Mouse (Mus musculus) neural tube, embryonic 11.5 days (tissue): ENCODE results near the gene Hunk. TPM values are rescaled to one million over a fixed set of nuclear protein-coding genes. Genes with fewer than 3 reads are reported as not detected.

Experiments used
- ATAC-seq: fragments of 200-750 bp; cut with Nextera tagmentation; 2 replicates; pipeline ENCODE4 v1.8.0; 2017; ENCODE audit warnings: moderate number of reproducible peaks, mild to moderate bottlenecking, moderate TSS enrichment, moderate library complexity; ENCODE audit not compliant: insufficient read depth, low FRiP score, low TSS enrichment
- DNase-seq: peaks from one replicate; pipeline ENCODE4 v3.0.0-alpha.2; 2015; ENCODE audit warnings: low spot score
- H3K27ac ChIP-seq: fragments of 300-500 bp; sonication (generic); 2 replicates; pipeline ENCODE4 v1.5.1; 2014; ENCODE audit warnings: low read depth, mild to moderate bottlenecking, low read length
- H3K27me3 ChIP-seq: fragments of 300-500 bp; sonication (generic); 2 replicates; pipeline ENCODE4 v1.6.1; 2014; ENCODE audit warnings: mild to moderate bottlenecking, low read length, mixed read lengths; ENCODE audit not compliant: control insufficient read depth, insufficient read depth
- H3K36me3 ChIP-seq: fragments of 300-500 bp; sonication (generic); 2 replicates; pipeline ENCODE4 v1.6.1; 2014; ENCODE audit warnings: mild to moderate bottlenecking, low read length, moderate library complexity, mixed read lengths; ENCODE audit not compliant: control insufficient read depth, insufficient read depth
- H3K4me1 ChIP-seq: fragments of 300-500 bp; sonication (generic); 2 replicates; pipeline ENCODE4 v1.6.1; 2014; ENCODE audit warnings: low read length, mixed read lengths; ENCODE audit not compliant: control insufficient read depth, insufficient read depth
- H3K4me2 ChIP-seq: fragments of 300-500 bp; sonication (generic); 2 replicates; pipeline ENCODE4 v1.6.1; 2014; ENCODE audit warnings: low read depth, mild to moderate bottlenecking, moderate library complexity
- H3K4me3 ChIP-seq: fragments of 300-500 bp; sonication (generic); 2 replicates; pipeline ENCODE4 v1.5.1; 2014; ENCODE audit warnings: low read depth, low read length
- H3K9ac ChIP-seq: fragments of 300-500 bp; sonication (generic); 2 replicates; pipeline ENCODE4 v1.6.1; 2014; ENCODE audit warnings: mild to moderate bottlenecking, low read length
- H3K9me3 ChIP-seq: fragments of 300-500 bp; sonication (generic); 2 replicates; pipeline ENCODE4 v1.6.1; 2016; ENCODE audit warnings: low read length; ENCODE audit not compliant: control insufficient read depth
- WGBS: fragments of 180-500 bp; shearing (Covaris S2); extraction: QIAGEN DNeasy Blood & Tissue Kit; methylation state at CpG from one replicate; pipeline ENCODE4 v1.1.7; 2014; 5-methylcytosine and 5-hydroxymethylcytosine counted together
- polyA plus RNA-seq: library from polyadenylated mRNA; unstranded; fragments of >200 nt; fragmentation: Nextera tagmentation; extraction: Ambion mirVana; gene quantifications from 2 replicates; pipeline ENCODE4 v1.2.1, GENCODE M21; 2014

The Hunk gene
- polyA plus RNA-seq, 1 experiment from 2014 or later: 9.8 TPM

DNA sequence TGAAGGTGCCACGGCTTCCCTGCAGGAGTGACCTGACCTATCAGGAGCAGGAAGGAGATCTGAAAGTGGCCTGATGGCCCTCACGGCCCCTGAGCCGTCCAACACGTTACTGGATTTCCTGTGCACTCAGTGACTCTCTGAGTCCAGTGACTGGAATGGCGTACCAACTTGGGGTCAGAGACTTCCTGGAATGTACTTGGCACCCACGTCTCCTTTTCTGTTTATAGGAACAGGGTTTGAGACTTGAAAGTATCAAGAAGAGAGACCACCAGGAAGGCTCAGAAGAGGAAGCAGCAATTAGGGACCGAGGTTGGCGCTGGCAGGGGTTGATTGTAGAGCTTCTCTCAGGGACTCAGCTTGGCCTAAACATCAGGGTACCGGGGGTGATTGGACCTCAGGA, 131.2 kb downstream of the Hunk start:
- no peak for DNase-seq
- Histone ChIP-seq H3K36me3 (no peaks in the 10 kb centered on the region), H3K4me2 (no peak overlapping the region), H3K27me3 (no peaks in the 10 kb centered on the region), H3K27ac (no peak overlapping the region), H3K9me3 (no peaks in the 10 kb centered on the region), H3K9ac (no peak overlapping the region), H3K4me1 (peaks cover 10% of the 10 kb centered on the region; the same call in 1 of the 2 replicates), H3K4me3 (no peak overlapping the region)
- 69% methylated on average over 9 of the region's 9 CpGs for WGBS
- ATAC-seq: no peak

DNA sequence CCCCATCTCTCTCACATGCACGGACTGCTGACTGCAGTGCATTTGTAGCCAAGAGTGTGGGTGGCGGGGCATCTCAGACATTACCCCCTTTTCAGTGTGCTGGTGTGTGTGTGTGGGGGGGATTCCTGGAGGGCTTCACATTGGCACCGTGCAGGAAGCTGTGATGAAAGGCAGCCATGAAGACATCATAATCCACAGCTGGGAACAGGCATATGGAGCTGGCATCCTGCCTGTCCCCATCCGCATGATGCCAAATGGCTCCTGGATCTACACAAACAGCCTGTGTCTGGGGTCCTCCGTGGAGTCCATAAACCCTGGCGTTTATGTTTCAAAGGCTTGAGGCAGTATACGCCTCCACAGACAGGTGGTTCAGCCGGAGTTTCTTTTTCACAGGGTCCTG, 132.4 kb downstream of the Hunk start:
- Histone ChIP-seq H3K27me3 (no peaks in the 10 kb centered on the region), H3K36me3 (no peaks in the 10 kb centered on the region), H3K9me3 (no peaks in the 10 kb centered on the region), H3K4me2 (no peak overlapping the region), H3K4me3 (no peak overlapping the region), H3K27ac (no peak overlapping the region), H3K4me1 (peaks cover 15% of the 10 kb centered on the region; the same call in 1 of the 2 replicates), H3K9ac (no peak overlapping the region)
- ATAC-seq (no peak), DNase-seq (no peak)
- 70% methylated on average over 8 of the region's 8 CpGs for WGBS

DNA sequence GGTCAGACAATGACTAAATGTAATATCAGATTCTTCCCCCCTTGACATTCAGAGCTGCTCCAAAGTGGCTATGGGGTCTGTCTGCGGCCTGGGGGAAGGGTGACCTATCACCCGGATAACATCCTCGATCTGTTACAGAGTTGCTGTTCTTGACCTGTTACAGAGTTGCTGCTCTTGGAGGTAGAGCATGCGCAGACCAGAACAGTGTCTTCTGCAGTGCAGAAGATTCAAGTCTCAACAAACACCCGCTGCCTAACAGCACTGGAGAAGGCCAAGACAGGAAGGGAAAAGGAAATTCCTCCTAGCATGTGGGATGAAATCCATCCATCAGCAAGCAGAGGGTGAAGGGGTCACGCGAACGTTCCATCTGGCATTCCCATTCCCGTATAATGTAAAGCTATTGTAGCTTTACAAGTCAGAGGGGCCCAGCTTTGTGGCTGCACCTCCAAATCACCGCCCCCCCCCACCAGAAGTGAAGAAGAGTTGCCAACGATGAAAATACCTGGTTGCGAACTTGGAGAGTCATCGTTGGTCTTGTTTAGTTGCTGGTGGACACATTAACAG, 133.0 kb downstream of the Hunk start:
- DNase-seq: no peak
- no peak overlapping the region for H3K4me2 ChIP-seq
- no peak for ATAC-seq
- H3K9me3 ChIP-seq: no peaks in the 10 kb centered on the region
- no peak overlapping the region for H3K27ac ChIP-seq
- no peak overlapping the region for H3K4me3 ChIP-seq
- H3K36me3 ChIP-seq: no peaks in the 10 kb centered on the region
- H3K9ac ChIP-seq: no peak overlapping the region
- no peaks in the 10 kb centered on the region for H3K27me3 ChIP-seq
- 63% methylated on average over 13 of the region's 13 CpGs for WGBS
- H3K4me1 ChIP-seq: peaks cover 15% of the 10 kb centered on the region; the same call in 1 of the 2 replicates

DNA sequence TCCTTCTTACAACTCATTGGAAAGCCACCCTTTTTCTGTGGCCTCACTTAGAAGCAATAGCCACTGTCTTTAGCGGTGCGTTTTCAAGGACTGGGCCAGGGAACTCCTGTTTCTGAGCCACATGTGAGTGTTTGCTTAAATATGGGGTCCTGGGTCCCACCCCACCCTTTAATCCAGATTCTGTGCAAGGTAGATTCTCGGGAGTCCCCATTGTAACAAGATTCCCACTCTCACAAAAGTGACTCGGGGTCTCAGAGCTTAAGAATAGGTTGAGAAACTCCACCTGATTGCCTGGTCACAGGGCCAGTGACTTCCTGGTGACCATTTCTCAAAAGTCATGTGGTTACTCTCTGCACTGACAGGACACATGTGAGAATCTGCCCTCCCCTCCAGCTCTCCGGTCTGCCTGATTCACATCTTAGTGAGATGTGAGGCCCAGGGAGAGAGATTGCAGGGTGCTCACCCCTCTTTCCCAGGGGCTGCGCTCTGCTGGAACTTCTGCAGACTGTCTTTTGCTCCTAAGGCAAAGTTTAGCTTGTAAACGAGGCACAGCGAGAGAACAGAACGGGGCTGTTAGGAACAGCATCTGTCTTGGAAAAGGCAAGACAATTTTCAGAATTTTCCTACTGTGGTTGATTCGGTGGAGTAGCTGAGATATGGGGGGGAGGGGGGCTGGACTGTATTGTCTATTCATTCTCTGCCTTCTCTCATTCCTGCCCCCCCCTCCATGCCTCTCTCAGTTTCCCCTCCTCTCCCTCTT, 135.6 kb downstream of the Hunk start:
- WGBS: 11% methylated on average over 10 of the region's 10 CpGs
- Histone ChIP-seq H3K27ac (peak overlapping the region; percentile 31), H3K4me3 (no peak overlapping the region), H3K9ac (no peak overlapping the region; the same call in 1 of the 2 replicates), H3K36me3 (no peaks in the 10 kb centered on the region), H3K4me2 (no peak overlapping the region), H3K9me3 (no peaks in the 10 kb centered on the region), H3K4me1 (peaks cover 15% of the 10 kb centered on the region; the same call in 1 of the 2 replicates), H3K27me3 (no peaks in the 10 kb centered on the region)
- ATAC-seq (peak; percentile 50), DNase-seq (peak; percentile 27)

DNA sequence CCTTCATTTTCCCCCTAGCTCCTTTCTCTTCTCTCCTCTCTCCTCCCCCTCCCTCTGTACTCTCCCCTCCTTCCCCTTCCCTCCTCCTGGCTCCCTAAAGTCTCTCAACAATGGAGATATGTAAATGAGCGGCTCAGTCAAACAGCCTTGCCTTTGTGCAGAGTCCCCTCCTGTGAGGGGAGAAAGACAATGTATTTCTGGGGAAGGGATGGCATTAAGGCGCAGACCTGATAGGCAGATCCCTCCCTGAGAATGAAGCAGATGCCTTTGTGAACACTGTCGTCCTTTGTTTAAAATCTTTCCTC, 136.1 kb downstream of the Hunk start:
- Histone ChIP-seq H3K27me3 (no peaks in the 10 kb centered on the region), H3K4me2 (no peak overlapping the region), H3K4me1 (peaks cover 15% of the 10 kb centered on the region; the same call in 1 of the 2 replicates), H3K9me3 (no peaks in the 10 kb centered on the region), H3K9ac (no peak overlapping the region; the same call in 1 of the 2 replicates), H3K36me3 (no peaks in the 10 kb centered on the region), H3K27ac (no peak overlapping the region), H3K4me3 (no peak overlapping the region)
- WGBS: 19% methylated on average over 3 of the region's 3 CpGs
- DNase-seq: peak; percentile 60
- ATAC-seq: peak; percentile 77

DNA sequence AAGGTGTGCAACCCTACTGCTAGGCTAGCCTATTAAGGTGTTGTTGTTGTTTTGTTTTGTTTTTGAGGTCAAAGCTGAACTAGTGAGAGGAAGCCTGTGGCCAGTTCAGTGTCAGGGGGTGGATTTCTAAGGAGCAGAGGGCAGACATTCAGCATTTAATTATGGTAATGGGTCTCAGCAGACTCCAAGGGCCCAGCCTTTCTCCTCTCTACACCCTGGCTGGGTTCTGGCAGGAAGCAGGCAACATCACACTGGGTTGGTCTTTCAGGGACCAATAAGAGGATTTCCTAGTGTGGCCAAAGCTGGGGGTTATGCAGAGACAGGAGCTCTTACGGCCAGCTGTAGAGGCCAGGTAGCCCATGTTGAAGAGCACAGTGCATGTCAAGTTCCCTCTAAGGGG, 136.8 kb downstream of the Hunk start:
- no peak for ATAC-seq
- Histone ChIP-seq H3K36me3 (no peaks in the 10 kb centered on the region), H3K27me3 (no peaks in the 10 kb centered on the region), H3K4me1 (peaks cover 15% of the 10 kb centered on the region; the same call in 1 of the 2 replicates), H3K9ac (no peak overlapping the region), H3K4me3 (no peak overlapping the region), H3K9me3 (no peaks in the 10 kb centered on the region), H3K4me2 (no peak overlapping the region), H3K27ac (0 out of 2 replicates have a peak overlapping the region, but pooled peaks have one; percentile 14)
- WGBS: 47% methylated on average over 1 of the region's 1 CpGs
- peak; percentile 33 for DNase-seq

DNA sequence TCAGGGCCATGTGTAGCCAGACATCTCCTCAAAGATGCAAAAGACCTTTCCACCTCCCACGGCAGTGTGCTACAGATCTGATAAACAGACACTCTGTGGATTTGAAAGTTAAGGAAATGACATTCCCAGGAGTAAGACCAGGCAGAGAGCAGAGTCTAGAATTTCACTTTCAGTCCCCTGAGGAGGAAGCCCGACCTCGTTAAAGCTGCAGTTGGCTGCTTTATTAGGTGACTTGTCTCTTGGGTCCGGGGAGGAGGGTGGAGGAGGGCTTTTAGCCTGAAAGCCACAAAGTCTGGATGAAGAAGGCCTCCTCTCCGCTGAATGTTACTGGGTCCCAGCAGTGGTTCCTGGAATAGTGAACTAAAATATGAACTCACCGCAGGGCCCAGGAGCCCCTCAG, 137.6 kb downstream of the Hunk start:
- peaks cover 15% of the 10 kb centered on the region; the same call in 1 of the 2 replicates for H3K4me1 ChIP-seq
- no peak overlapping the region for H3K4me2 ChIP-seq
- H3K27ac ChIP-seq: no peak overlapping the region
- no peaks in the 10 kb centered on the region for H3K36me3 ChIP-seq
- no peak overlapping the region for H3K9ac ChIP-seq
- 33% methylated on average over 6 of the region's 6 CpGs for WGBS
- ATAC-seq: no peak
- H3K9me3 ChIP-seq: no peaks in the 10 kb centered on the region
- H3K27me3 ChIP-seq: no peaks in the 10 kb centered on the region
- DNase-seq: no peak
- H3K4me3 ChIP-seq: no peak overlapping the region

DNA sequence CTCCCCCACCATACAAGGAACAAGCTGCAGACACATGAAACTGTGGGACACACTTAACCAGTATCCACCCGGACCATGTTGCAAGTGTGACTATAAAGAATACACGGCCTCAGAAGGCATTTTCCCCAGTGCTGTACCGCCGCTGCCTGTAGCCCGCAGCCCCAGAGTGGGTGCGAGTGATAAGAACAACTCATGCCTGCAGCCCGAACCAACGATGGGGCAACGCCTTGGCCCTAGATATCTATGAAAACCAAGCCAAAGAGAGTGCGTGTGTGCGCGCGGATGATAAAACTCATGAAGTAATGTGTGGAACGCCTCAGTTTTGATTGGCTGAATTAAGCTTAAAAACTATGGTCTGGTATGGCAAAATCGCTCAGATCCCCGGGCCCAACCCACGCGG, 138.1 kb downstream of the Hunk start:
- no peaks in the 10 kb centered on the region for H3K9me3 ChIP-seq
- DNase-seq (no peak), ATAC-seq (no peak)
- WGBS: 95% methylated on average over 18 of the region's 18 CpGs
- no peak overlapping the region for H3K4me2 ChIP-seq
- H3K4me1 ChIP-seq: peaks cover 11% of the 10 kb centered on the region; the same call in 1 of the 2 replicates
- no peak overlapping the region for H3K4me3 ChIP-seq
- no peaks in the 10 kb centered on the region for H3K27me3 ChIP-seq
- no peak overlapping the region for H3K9ac ChIP-seq
- no peaks in the 10 kb centered on the region for H3K36me3 ChIP-seq
- H3K27ac ChIP-seq: no peak overlapping the region

DNA sequence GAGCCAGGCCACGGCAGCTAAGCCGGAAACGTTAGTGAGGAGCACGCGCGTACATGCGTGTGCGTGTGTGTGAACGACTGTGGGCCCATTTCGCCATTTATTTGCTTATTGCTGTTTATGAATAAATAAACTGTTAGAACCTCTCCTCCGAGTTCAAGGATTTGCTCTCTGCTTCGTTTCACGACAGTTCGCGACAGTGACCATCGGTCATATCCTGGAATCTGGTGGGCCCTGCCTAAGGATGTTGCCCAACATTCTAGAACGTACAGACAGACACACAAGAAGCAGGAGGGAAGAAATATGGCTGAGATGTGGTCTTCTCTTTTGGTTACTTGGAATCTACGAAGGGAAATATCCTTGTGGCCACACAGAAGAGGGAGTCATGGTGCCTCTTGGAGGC, 138.6 kb downstream of the Hunk start:
- 96% methylated on average over 18 of the region's 18 CpGs for WGBS
- Histone ChIP-seq H3K36me3 (no peaks in the 10 kb centered on the region), H3K9ac (no peak overlapping the region), H3K27me3 (no peaks in the 10 kb centered on the region), H3K4me3 (no peak overlapping the region), H3K4me2 (no peak overlapping the region), H3K4me1 (peaks cover 10% of the 10 kb centered on the region; the same call in 1 of the 2 replicates), H3K9me3 (no peaks in the 10 kb centered on the region), H3K27ac (no peak overlapping the region)
- ATAC-seq (no peak), DNase-seq (no peak)
